30 mouse cellular contexts compared by ENCODE assay signal in genomic region chr13:93122321-93122720, GRCm38 (mm10). TPM values are rescaled to one million over a fixed set of nuclear protein-coding genes. Genes with fewer than 3 reads are reported as not detected.
"Had no signal": no experiment of that assay in that cellular context is flagged by ENCODE, and none has a peak within 500 bp of the region (broad histone marks: within the 10 kb centered on the region; RNA-seq: fewer than 3 reads in every experiment).

No protein-coding gene starts in this region.

- H3K9me3 ChIP-seq: embryonic facial prominence, embryonic 10.5 days; embryonic facial prominence, embryonic 12.5 days; embryonic facial prominence, embryonic 13.5 days; embryonic facial prominence, embryonic 15.5 days; forebrain, embryonic 12.5 days; forebrain, embryonic 13.5 days; forebrain, embryonic 15.5 days had no signal

- H3K4me2 ChIP-seq: embryonic facial prominence, embryonic 12.5 days; embryonic facial prominence, embryonic 13.5 days; embryonic facial prominence, embryonic 15.5 days; forebrain, embryonic 12.5 days; forebrain, embryonic 13.5 days; forebrain, embryonic 15.5 days had no signal

- H3K27me3 ChIP-seq: embryonic facial prominence, embryonic 12.5 days; embryonic facial prominence, embryonic 13.5 days; embryonic facial prominence, embryonic 15.5 days; forebrain, embryonic 12.5 days; forebrain, embryonic 13.5 days; forebrain, embryonic 15.5 days had no signal

- H3K36me3 ChIP-seq: embryonic facial prominence, embryonic 10.5 days; embryonic facial prominence, embryonic 12.5 days; embryonic facial prominence, embryonic 13.5 days; embryonic facial prominence, embryonic 15.5 days; forebrain, embryonic 12.5 days; forebrain, embryonic 15.5 days had no signal

- ATAC-seq: forebrain, embryonic 13.5 days; forebrain, embryonic 14.5 days; forebrain, embryonic 15.5 days; forebrain, embryonic 16.5 days had no signal

- DNase-seq: cerebellum, adult 18-20 months; cerebellum, adult 2 months; cerebellum, adult 8-10 months; cerebellum, adult 9-10 months; cerebellum, adult 9-11 months; cerebellum, postnatal 10 days; cerebellum, postnatal 14 days; cerebellum, postnatal 25 days; cerebellum, postnatal 36 days; embryo, embryonic 11 days; gastrocnemius, adult 2 months; gastrocnemius, postnatal 10 days; gastrocnemius, postnatal 14 days; gastrocnemius, postnatal 25 days; gastrocnemius, postnatal 36 days; heart, adult 11 months; heart, adult 18-20 months; heart, adult 2 months had no signal

- H3K4me1 ChIP-seq: embryonic facial prominence, embryonic 10.5 days; embryonic facial prominence, embryonic 12.5 days; embryonic facial prominence, embryonic 13.5 days; embryonic facial prominence, embryonic 15.5 days; forebrain, embryonic 12.5 days; forebrain, embryonic 13.5 days; forebrain, embryonic 15.5 days had no signal

- H3K4me3 ChIP-seq: embryonic facial prominence, embryonic 10.5 days; embryonic facial prominence, embryonic 12.5 days; embryonic facial prominence, embryonic 13.5 days; embryonic facial prominence, embryonic 15.5 days; erythroblast, embryonic 14.5 days; forebrain, embryonic 12.5 days; forebrain, embryonic 13.5 days; forebrain, embryonic 15.5 days; gastrocnemius, adult 2 months; heart, adult 2 months had no signal

- H3K27ac ChIP-seq: embryonic facial prominence, embryonic 10.5 days; embryonic facial prominence, embryonic 12.5 days; embryonic facial prominence, embryonic 13.5 days; embryonic facial prominence, embryonic 15.5 days; forebrain, embryonic 12.5 days; forebrain, embryonic 13.5 days; forebrain, embryonic 15.5 days; gastrocnemius, adult 2 months; heart, adult 2 months had no signal

- H3K9ac ChIP-seq: embryonic facial prominence, embryonic 12.5 days; embryonic facial prominence, embryonic 13.5 days; embryonic facial prominence, embryonic 15.5 days; forebrain, embryonic 12.5 days; forebrain, embryonic 13.5 days; forebrain, embryonic 15.5 days had no signal

RNA-seq across cellular contexts. Expression of gene Cmya5, which starts 22.2 kb away (rescaled TPM):
- total RNA-seq: common myeloid progenitor, adult 5-6 weeks; granulocyte monocyte progenitor cell, adult 5-6 weeks had no signal
- polyA plus RNA-seq: erythroblast, embryonic 14.5 days had no signal
